Mouse (Mus musculus): Measurements from ENCODE around the gene Hist1h2ao. TPM values are rescaled to one million over a fixed set of nuclear protein-coding genes. Genes with fewer than 3 reads are reported as not detected.
"Not testable (repeated sequence)": the region's sequence is repeated elsewhere in the genome, so short reads cannot be mapped to it uniquely, and the experiment has no call there.

Gene Hist1h2ao
- polyA plus RNA-seq, 1 experiment from 2014 or later = 0.95 TPM

- not testable (repeated sequence) for H3K27ac ChIP-seq (replicated peaks); H3K36me3 ChIP-seq (ENCODE audit: control insufficient read depth, insufficient read depth, low read length); H3K4me2 ChIP-seq (replicated peaks; ENCODE audit: low read depth); H3K9ac ChIP-seq (ENCODE audit: low read length); H3K27me3 ChIP-seq (ENCODE audit: control insufficient read depth, insufficient read depth, low read length); H3K9me3 ChIP-seq (ENCODE audit: control insufficient read depth, low read length); H3K4me1 ChIP-seq (replicated peaks; ENCODE audit: control insufficient read depth, insufficient read depth); H3K4me3 ChIP-seq (ENCODE audit: low read depth, low read length); DNase-seq (ENCODE audit: low spot score)
- peak; percentile 66 for ATAC-seq (ENCODE audit: low FRiP score, low TSS enrichment)
- 0% methylated on average over 10 of the region's 14 CpGs for WGBS
These were observed 1.8 kb downstream of the Hist1h2ao start for GRCm38 (mm10) chr13:21812092-21812491.

DNA sequence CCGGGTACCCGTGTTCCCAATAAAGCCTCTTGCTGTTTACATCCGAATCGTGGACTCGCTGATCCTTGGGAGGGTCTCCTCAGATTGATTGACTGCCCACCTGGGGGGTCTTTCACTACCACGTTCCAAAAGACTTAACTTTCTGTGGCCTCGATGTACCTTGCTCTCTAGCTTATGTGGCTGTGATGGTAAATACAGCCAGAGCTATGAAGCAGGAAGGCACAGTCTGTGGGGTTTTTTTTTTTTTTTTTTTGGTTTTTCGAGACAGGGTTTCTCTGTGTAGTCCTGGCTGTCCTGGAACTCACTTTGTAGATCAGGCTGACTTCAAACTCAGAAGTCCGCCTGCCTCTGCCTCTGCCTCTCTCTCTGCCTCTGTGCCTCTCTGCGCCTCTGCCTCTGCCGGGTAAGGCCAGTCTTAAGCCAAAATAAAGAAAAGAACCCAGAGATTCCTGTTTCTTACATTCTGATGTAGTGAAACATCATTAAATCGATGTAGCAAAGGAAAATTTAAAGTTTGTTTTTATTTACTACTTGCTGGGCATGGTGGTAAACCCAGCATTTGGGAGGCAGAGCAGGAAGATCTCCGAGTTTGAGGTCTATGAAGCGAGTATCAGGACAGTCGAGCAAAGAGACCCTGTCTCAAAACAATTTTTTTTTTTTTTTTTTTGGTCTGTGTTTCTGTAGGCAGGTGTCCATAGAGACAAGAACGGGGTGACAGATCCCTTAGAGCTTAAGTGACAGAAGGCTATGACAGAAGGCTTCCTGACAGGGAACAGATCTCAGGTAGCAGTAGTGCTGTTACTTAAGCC lies 10.0 kb downstream of the Hist1h2ao start:
- not testable (repeated sequence) for H3K36me3 ChIP-seq (ENCODE audit: control insufficient read depth, insufficient read depth, low read length); ATAC-seq (ENCODE audit: low FRiP score, low TSS enrichment); H3K9ac ChIP-seq (ENCODE audit: low read length); H3K27me3 ChIP-seq (ENCODE audit: control insufficient read depth, insufficient read depth, low read length); H3K4me1 ChIP-seq (replicated peaks; ENCODE audit: control insufficient read depth, insufficient read depth); DNase-seq (ENCODE audit: low spot score); H3K27ac ChIP-seq (replicated peaks); H3K4me3 ChIP-seq (ENCODE audit: low read depth, low read length); H3K9me3 ChIP-seq (ENCODE audit: control insufficient read depth, low read length); H3K4me2 ChIP-seq (replicated peaks; ENCODE audit: low read depth)
- WGBS = 64% methylated on average over 6 of the region's 16 CpGs

DNA sequence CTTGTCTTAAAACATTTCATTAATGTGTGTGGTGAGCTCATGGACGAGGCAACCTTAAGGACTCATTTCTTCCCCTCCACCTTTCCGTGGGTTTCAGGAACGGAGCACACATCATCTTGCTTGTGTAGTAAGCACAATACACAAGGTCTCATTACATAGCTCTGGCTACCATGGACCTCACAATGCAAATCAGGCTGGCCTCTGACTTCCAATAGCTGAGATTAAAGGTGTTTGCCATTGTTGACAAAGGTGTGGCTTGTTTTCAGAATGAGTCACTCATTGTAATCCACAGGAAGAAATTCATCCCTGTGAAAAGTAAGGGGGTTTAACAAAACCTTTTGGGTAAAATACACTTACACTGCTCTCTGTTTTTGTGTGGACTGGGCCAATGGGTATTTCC lies 18.2 kb downstream of the Hist1h2ao start:
- H3K9ac ChIP-seq (ENCODE audit: low read length) = no peak overlapping the region
- no peaks in the 10 kb centered on the region for H3K27me3 ChIP-seq (ENCODE audit: control insufficient read depth, insufficient read depth, low read length)
- no peak overlapping the region for H3K4me3 ChIP-seq (ENCODE audit: low read depth, low read length)
- no peaks in the 10 kb centered on the region for H3K9me3 ChIP-seq (ENCODE audit: control insufficient read depth, low read length)
- H3K4me2 ChIP-seq (replicated peaks; ENCODE audit: low read depth) = no peak overlapping the region
- H3K27ac ChIP-seq (replicated peaks) = 0 out of 2 replicates have a peak overlapping the region, but pooled peaks have one; percentile 24
- 56% methylated on average over 3 of the region's 3 CpGs for WGBS
- TF ChIP-seq CTCF (IDR thresholded peaks at IDR 0.05; ENCODE audit: low read depth) = no peak
- no peak for TF ChIP-seq EP300 (optimal IDR thresholded peaks at IDR 0.05)
- H3K4me1 ChIP-seq (replicated peaks; ENCODE audit: control insufficient read depth, insufficient read depth) = no peaks in the 10 kb centered on the region
- DNase-seq (ENCODE audit: low spot score) = peak; percentile 52
- H3K36me3 ChIP-seq (ENCODE audit: control insufficient read depth, insufficient read depth, low read length) = no peaks in the 10 kb centered on the region
- peak; percentile 44; the same call in 1 of the 2 replicates for ATAC-seq (ENCODE audit: low FRiP score, low TSS enrichment)

DNA sequence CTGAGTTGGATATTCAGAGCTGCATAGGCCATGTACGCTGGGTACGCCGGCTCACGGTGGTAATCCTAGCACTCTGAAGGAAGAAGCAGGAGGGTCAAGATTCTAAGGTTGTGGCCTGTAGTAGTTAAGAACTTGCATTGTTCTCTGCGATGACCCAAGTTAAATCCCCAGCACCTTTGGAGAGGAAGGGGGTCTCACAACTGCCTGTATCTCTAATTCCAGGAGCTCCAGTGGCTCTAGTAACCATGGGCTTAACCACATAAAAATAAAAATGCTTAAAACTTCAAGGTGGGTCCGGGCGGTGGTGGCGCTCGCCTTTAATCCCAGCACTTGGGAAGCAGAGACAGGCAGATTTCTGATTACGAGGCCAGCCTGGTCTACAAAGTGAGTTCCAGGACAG lies 20.1 kb downstream of the Hist1h2ao start:
- Histone ChIP-seq H3K36me3 (ENCODE audit: control insufficient read depth, insufficient read depth, low read length) (no peaks in the 10 kb centered on the region), H3K4me1 (replicated peaks; ENCODE audit: control insufficient read depth, insufficient read depth) (no peaks in the 10 kb centered on the region), H3K27me3 (ENCODE audit: control insufficient read depth, insufficient read depth, low read length) (no peaks in the 10 kb centered on the region), H3K4me3 (ENCODE audit: low read depth, low read length) (no peak overlapping the region), H3K9me3 (ENCODE audit: control insufficient read depth, low read length) (no peaks in the 10 kb centered on the region), H3K27ac (replicated peaks) (no peak overlapping the region), H3K9ac (ENCODE audit: low read length) (no peak overlapping the region), H3K4me2 (replicated peaks; ENCODE audit: low read depth) (no peak overlapping the region)
- no peak for TF ChIP-seq EP300 (optimal IDR thresholded peaks at IDR 0.05)
- TF ChIP-seq CTCF (IDR thresholded peaks at IDR 0.05; ENCODE audit: low read depth) = no peak
- DNase-seq (ENCODE audit: low spot score) (no peak), ATAC-seq (ENCODE audit: low FRiP score, low TSS enrichment) (no peak)
- WGBS = 91% methylated on average over 10 of the region's 10 CpGs

- not testable (repeated sequence) for H3K4me2 ChIP-seq (replicated peaks; ENCODE audit: low read depth)
These were observed 21.4 kb downstream of the Hist1h2ao start, which contains the start of gene Hist1h4n for GRCm38 (mm10) chr13:21831418-21832394. Gene Hist1h4n, minus strand, starts transcription at chr13:21832196.

GRCm38 (mm10) chr13:21833461-21833860 lies 23.2 kb downstream of the Hist1h2ao start, which contains the start of the genes Hist1h2ap and Hist1h2br:
Gene Hist1h2ap, minus strand, starts transcription at chr13:21833507.
Gene Hist1h2br, plus strand, starts transcription at chr13:21833743.
- peak; percentile 95 for ATAC-seq (ENCODE audit: low FRiP score, low TSS enrichment)
- H3K4me2 ChIP-seq (replicated peaks; ENCODE audit: low read depth); H3K9me3 ChIP-seq (ENCODE audit: control insufficient read depth, low read length); H3K27me3 ChIP-seq (ENCODE audit: control insufficient read depth, insufficient read depth, low read length); H3K36me3 ChIP-seq (ENCODE audit: control insufficient read depth, insufficient read depth, low read length); H3K27ac ChIP-seq (replicated peaks); H3K9ac ChIP-seq (ENCODE audit: low read length); DNase-seq (ENCODE audit: low spot score); H3K4me3 ChIP-seq (ENCODE audit: low read depth, low read length); H3K4me1 ChIP-seq (replicated peaks; ENCODE audit: control insufficient read depth, insufficient read depth): not testable (repeated sequence)
- WGBS = no CpG with 5 or more reads among the region's 24 CpGs

More at GRCm38 (mm10) chr13:21831418-21832394, 21.4 kb downstream of the Hist1h2ao start, which contains the start of gene Hist1h4n:
- not testable (repeated sequence) for H3K36me3 ChIP-seq (ENCODE audit: control insufficient read depth, insufficient read depth, low read length); H3K4me1 ChIP-seq (replicated peaks; ENCODE audit: control insufficient read depth, insufficient read depth); H3K9ac ChIP-seq (ENCODE audit: low read length); H3K4me3 ChIP-seq (ENCODE audit: low read depth, low read length); H3K9me3 ChIP-seq (ENCODE audit: control insufficient read depth, low read length); DNase-seq (ENCODE audit: low spot score); H3K27ac ChIP-seq (replicated peaks); H3K27me3 ChIP-seq (ENCODE audit: control insufficient read depth, insufficient read depth, low read length)
- ATAC-seq (ENCODE audit: low FRiP score, low TSS enrichment) = peak; percentile 82
- WGBS = 0% methylated on average over 18 of the region's 58 CpGs

GRCm38 (mm10) chr13:21840508-21840907 lies 30.2 kb downstream of the Hist1h2ao start:
- not testable (repeated sequence) for DNase-seq (ENCODE audit: low spot score); H3K4me3 ChIP-seq (ENCODE audit: low read depth, low read length); H3K9ac ChIP-seq (ENCODE audit: low read length); H3K9me3 ChIP-seq (ENCODE audit: control insufficient read depth, low read length); H3K4me2 ChIP-seq (replicated peaks; ENCODE audit: low read depth); H3K27me3 ChIP-seq (ENCODE audit: control insufficient read depth, insufficient read depth, low read length); H3K4me1 ChIP-seq (replicated peaks; ENCODE audit: control insufficient read depth, insufficient read depth); H3K36me3 ChIP-seq (ENCODE audit: control insufficient read depth, insufficient read depth, low read length); H3K27ac ChIP-seq (replicated peaks)
- no CpG with 5 or more reads among the region's 4 CpGs for WGBS
- ATAC-seq (ENCODE audit: low FRiP score, low TSS enrichment) = peak; percentile 75

DNA sequence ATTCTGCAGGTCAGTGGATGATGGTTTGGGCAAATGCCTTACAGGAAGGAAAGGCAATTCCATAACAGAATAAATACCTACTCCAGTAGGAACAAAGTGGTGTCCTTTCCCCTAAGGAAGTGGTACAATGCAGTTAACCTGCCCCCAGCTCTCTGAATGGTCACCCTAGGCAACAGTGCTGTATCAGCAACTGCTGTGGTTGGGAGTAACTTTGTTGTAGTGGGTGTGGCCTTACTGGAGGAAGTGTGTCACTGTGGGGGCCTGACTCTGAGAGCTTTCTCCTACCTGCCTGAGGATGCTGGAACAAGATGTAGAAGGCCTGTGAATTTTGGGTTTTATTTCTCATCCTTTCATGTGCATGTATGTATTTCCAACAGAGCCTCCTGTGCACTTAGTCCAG lies 36.1 kb downstream of the Hist1h2ao start:
- H3K4me3 ChIP-seq (ENCODE audit: low read depth, low read length); ATAC-seq (ENCODE audit: low FRiP score, low TSS enrichment); DNase-seq (ENCODE audit: low spot score); H3K27me3 ChIP-seq (ENCODE audit: control insufficient read depth, insufficient read depth, low read length); H3K9me3 ChIP-seq (ENCODE audit: control insufficient read depth, low read length); H3K4me2 ChIP-seq (replicated peaks; ENCODE audit: low read depth); H3K4me1 ChIP-seq (replicated peaks; ENCODE audit: control insufficient read depth, insufficient read depth); H3K36me3 ChIP-seq (ENCODE audit: control insufficient read depth, insufficient read depth, low read length); H3K27ac ChIP-seq (replicated peaks); H3K9ac ChIP-seq (ENCODE audit: low read length): not testable (repeated sequence)

Measured in stomach, postnatal 0 days (tissue).